Mouse (Mus musculus): Measurements from ENCODE around the gene Trpc7.
A peak's percentile ranks its signal among the peaks of the same experiment; 100 is the strongest.

Gene Trpc7

DNA sequence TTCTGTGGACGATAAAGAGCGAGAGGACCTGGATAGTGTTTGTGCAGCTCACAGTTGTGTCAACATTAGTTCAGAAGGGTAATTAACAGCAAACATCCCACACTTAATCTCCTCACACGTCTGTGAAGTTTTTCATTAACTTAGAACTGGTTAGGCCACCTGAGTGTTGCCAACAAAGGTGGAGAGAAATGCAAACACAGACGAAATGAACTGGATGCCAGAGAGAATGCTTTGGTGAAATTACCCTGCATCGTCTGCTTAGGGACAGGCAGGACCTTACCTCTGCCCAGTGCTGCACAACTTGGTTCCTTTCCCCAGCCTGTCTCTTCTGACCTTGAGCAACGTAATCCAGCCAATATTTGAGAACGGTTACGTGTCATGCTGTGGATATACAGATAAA is 148.2 kb downstream of the Trpc7 start:
- no peak for DNase-seq (ENCODE audit: low read depth, low spot score)

DNA sequence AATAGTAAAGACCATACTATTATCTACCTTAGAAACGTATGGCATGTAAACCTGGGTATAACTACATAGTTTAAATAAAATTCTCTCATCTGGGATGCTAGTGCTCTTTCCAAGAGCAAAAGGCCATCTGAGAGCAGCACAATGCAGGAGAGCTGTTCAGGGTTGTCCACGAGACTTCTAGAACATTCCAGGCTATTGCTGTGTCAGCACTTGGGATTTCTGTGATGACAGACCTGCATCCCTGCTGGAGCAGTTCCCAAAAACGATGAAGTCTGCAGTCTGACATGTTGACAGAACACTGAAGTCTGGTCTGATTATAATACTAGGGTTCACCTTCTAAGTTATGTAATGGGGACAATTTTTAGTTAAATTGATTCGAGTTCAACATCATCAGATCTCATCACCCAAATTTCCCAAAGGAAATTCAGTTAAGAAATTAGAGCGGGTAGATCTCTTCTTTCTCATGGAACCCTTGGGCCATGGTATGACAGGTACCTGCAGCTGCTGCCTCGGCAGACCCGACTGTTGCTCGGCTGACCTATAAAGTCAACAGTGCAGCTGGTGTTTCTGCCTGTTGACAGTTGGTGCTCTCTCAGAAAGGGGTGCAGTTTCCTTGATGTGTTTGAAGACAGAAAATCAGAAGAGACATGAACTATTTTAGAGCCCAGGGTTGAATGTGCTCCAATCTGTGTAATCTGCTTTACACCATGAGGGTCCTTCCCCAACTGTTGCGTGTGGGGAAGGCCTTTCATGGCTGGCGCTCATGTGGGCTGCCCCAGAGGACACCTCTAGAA is 148.9 kb downstream of the Trpc7 start:
- DNase-seq (ENCODE audit: low read depth, low spot score): no peak

DNA sequence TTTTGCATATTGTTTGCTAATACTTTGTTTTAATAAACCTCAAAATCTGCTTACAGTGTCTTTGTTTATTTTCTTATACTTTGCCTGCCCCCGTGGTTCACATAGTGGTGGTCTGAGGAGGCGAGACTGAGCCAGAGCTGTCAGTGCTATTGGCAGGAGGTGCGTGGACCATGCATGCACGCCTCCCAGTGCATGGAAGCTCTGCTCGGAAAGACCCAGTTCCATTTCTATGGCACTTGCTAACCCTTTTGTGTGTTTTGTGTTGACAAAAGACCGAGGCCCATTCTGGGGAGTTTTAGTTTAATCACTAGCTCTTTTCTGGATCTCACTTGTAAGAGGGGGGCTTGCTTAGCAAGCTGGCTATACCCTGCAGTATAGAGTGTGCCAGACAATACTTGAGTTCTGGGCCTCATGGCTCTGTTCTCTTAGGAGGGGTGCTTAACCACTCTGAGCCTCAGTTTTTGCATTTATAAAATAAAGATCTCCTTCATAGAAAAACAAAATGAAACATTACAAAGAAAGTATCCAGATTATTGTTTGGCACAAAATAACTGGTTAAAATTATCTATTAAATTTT is 153.4 kb downstream of the Trpc7 start:
- DNase-seq (ENCODE audit: low read depth, low spot score): no peak

DNA sequence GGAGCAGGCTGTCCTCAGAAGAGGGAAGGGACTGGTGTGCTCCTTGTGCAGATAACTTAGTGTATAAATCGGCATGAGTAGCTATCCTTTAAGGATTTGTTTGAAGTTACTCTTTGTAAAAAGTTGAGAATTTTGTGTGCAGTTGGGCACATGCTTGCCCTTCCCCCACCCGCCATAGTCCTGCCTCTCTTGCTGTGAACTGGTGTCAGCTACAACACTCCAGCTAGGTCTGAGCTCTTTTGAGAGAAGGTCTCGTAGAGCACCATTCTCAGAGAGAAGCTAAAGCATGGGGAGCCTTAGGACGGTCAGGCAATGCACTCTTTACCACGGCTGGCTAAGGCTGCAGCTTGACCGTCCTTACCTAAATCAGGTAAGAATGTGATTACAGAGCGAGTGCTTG is 154.1 kb downstream of the Trpc7 start:
- no peak for DNase-seq (ENCODE audit: low read depth, low spot score)

DNA sequence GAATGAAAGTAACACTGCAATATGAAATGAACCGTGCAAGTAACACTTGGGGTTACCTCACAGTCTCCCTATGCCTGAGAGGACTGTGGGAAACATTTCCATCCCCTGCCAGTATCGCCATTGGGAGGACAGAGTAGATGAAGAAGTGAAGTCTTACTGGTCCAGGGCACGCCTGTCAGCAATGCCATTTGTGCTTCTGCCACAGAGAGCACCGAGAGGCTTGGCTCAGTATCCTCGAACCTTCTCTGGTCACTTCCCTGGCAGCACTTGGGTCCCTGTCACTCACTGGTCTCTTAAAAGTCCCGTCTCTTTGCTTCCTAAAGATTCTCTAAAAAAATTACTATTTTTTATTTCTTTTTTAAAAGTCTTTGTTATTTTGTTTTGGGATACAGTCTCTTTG is 155.3 kb downstream of the Trpc7 start:
- no peak for DNase-seq (ENCODE audit: low read depth, low spot score)

DNA sequence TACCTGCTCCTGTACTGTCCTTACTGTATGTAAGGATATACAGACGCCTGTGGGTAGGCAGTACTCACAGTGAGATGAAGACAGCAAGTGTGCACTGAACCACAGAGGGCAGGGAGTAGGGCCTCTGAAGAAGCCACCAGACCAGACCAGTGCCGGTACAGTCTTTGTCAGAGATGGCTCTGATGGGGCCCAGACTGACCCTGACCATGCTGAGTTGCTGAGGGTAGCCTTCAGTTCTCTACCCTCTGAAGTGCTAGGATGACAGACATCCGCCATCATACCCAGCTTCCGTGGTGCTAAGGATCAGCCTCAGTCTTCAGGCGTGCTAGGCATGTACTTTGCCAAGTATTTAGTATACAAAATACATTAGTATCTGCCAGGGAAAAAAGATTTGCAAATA is 156.2 kb downstream of the Trpc7 start:
- no peak for DNase-seq (ENCODE audit: low read depth, low spot score)

DNA sequence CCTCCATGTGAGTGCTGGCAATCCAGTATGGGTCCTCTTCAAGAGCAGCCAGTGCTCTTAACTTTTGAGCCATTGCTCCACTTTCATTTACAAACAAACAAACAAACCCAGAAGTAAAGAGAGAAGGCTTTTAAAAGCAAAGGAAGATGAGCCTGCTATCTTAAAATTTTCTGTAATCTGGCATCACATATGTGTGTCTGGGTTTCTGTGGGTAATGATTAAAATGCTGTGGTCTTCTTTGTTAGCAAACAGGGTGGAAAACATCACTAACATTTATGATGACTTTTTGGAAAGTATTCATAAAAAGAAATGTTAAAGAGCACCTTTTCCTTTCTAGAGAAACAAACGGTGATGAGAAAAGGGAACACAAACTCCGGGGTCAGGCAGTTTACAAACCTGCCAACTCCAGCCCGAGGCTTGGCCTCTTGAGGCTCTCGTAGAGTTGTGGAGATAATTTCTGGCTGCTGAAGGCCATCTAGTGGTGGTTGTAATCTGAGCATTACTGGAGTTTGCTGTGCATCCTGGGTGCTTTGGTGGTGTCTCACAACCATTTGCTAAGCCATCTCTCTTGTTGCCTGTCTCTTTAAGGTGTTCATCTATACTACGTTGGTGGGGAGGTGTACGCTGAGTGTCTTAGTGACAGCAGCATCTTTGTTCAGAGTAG is 160.4 kb downstream of the Trpc7 start:
- DNase-seq (ENCODE audit: low read depth, low spot score): peak; percentile 27

DNA sequence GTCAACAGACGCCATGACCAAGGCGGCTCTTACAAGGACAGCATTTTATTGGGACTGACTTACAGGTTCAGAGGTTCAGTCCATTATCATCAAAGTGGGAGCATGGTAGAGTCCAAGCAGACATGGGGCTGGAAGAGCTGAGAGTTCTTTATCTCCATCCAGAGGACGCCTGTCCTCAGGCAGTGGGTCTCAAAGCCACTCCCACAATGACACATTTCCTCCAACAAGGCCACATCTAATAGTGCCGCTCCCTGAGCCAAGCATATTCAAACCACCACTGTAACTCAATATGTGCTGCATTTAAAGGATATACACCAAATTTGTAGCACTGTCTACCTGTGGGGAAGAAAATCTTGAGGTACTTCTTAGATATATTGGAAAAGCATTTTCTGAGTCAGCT is 161.2 kb downstream of the Trpc7 start:
- DNase-seq (ENCODE audit: low read depth, low spot score): no peak

DNA sequence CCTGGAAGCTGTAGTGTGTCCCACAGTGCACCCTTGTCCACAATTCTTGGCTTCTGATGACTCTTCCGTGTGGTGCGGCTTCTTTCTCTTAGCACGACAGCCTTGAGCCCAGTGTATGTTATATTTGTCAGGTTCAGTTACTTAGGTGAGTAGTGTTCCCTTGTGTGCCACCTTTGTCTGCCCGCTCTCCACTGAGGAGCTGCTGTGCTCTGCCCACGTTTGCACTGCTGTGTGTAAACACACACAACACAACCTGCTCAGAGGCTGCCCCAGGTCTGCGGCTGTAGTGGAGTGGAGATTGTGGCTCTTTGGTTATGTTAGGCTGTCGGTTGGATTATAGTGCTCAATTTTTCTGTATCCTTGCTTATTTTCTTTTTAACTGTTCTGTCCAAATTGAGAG is 166.7 kb downstream of the Trpc7 start:
- no peak for DNase-seq (ENCODE audit: low read depth, low spot score)

DNA sequence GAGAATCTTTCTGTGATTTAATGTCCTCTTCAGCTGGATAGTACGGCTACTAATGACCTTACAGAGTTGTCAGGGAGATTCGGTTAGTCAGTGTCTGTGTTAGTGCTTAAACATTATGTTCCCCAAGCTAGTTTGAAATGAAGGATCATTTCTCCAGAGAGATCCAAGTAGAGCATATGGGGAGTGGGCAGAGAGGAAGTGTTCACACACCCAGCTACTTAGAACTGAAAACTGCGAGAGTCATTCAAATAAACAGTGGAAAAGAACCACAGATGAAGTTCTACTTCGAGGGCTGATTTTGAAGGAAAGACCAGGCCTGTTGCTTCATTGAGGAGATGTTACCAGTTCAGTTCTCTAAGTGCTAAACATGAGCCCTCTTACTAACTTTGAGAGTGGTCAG is 169.2 kb downstream of the Trpc7 start:
- no peak for DNase-seq (ENCODE audit: low read depth, low spot score)
